Mouse (Mus musculus) testis, adult 2 months (tissue): ENCODE measurements around the gene Klhl20. TPM values are rescaled to one million over a fixed set of nuclear protein-coding genes. Genes with fewer than 3 reads are reported as not detected.

Experiments
- H3K27ac ChIP-seq: fragments of 200-500 bp; 2 replicates; pipeline ENCODE4 v1.5.1; 2012; ENCODE audit warnings: low read depth, low read length; ENCODE audit not compliant: control insufficient read depth, insufficient read depth
- H3K27me3 ChIP-seq: fragments of 200-500 bp; 2 replicates; pipeline ENCODE4 v1.6.1; 2012; ENCODE audit warnings: mild to moderate bottlenecking, low read length, moderate library complexity; ENCODE audit not compliant: control insufficient read depth, insufficient read depth
- H3K36me3 ChIP-seq: fragments of 200-500 bp; 2 replicates; pipeline ENCODE4 v1.6.1; 2012; ENCODE audit warnings: mild to moderate bottlenecking, low read length; ENCODE audit not compliant: control insufficient read depth, insufficient read depth
- H3K4me1 ChIP-seq: fragments of 200-500 bp; 2 replicates; pipeline ENCODE4 v1.6.1; 2012; ENCODE audit warnings: low read length; ENCODE audit not compliant: control insufficient read depth, insufficient read depth
- H3K4me3 ChIP-seq: fragments of 200-500 bp; 2 replicates; pipeline ENCODE4 v1.5.1; 2012; ENCODE audit warnings: low read depth, mild to moderate bottlenecking, low read length, moderate library complexity, mixed read lengths; ENCODE audit not compliant: control insufficient read depth
- CTCF ChIP-seq: fragments of 200-500 bp; IDR thresholded peaks from 2 replicates; pipeline ENCODE4 v1.5.1; 2012; ENCODE audit warnings: low read depth, mild to moderate bottlenecking, inconsistent platforms, low read length, moderate library complexity; ENCODE audit not compliant: control insufficient read depth, insufficient read depth, insufficient replicate concordance
- POLR2A ChIP-seq: fragments of 200-500 bp; IDR thresholded peaks from 2 replicates; pipeline ENCODE4 v1.6.1; 2012; ENCODE audit warnings: low read depth, mild to moderate bottlenecking, inconsistent platforms, low read length, moderate library complexity; ENCODE audit not compliant: control insufficient read depth
- polyA plus RNA-seq: library from polyadenylated mRNA; depleted of rRNA; stranded (reverse); fragments of >200 nt; gene quantifications from 2 replicates; pipeline ENCODE4 v1.2.3, GENCODE M21; 2012

The Klhl20 gene
- polyA plus RNA-seq, 1 experiment, result 6.1 TPM

DNA sequence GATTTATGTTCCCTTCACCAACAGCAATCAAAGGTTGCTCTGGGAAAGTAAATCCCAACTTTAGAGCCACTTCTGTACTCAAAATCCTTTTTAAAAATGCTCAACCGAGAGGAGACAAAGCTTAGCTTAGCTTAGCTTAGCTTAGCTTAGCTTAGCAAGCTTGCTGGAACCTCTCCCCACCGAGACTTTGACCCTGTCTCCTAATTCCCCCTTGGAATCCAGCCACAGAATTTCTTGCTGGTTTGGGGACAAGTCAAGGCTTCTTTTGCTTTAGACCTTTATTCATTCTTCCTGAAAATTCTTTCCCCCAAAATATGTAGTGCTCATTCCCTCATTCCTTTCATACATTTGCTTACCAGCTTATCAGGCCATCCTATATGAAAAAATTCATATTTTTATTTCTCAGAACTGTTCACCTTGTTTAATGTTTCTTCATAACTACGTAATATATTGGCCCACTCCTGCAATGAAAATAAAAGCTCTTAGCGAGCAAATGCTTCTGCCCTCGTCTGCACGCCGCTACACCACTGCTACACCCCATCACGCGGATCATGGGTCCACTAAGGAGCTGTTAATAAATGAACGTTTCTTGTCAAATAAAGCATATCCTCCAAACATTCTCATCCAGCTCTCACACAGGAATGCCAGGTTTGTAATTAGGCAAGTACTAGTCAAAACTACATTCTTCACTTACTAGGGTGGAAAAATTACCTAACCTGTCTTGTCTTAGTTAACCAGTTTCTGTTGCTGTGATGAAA lies 8.5 kb downstream of the Klhl20 start:
- H3K27ac ChIP-seq, result no peak overlapping the region
- no peaks in the 10 kb centered on the region for H3K36me3 ChIP-seq
- no peak for TF ChIP-seq POLR2A
- TF ChIP-seq CTCF, result no peak
- H3K27me3 ChIP-seq, result no peaks in the 10 kb centered on the region
- no peaks in the 10 kb centered on the region for H3K4me1 ChIP-seq
- no peak overlapping the region for H3K4me3 ChIP-seq

DNA sequence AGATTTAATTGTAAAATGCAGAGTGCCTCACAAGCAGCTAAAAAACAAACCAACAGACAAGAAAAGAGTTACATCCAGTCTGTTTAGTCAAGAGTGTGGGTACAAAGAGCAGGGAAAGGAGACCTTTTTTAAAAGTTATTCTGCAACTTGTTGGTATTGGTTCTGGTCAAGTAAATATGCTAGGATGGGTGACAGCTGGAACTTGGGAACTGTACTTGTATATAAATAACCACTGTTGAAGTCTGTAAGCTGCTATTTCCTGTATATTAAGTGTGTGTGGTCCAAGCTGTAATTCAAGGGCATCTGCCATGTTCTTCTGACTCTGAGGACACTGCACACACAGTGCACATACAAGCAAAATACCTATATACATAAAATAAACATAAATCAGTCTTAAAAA lies 16.7 kb downstream of the Klhl20 start:
- Histone ChIP-seq H3K4me3 (no peak overlapping the region), H3K27ac (no peak overlapping the region), H3K36me3 (no peaks in the 10 kb centered on the region), H3K4me1 (no peaks in the 10 kb centered on the region), H3K27me3 (no peaks in the 10 kb centered on the region)
- no peak for TF ChIP-seq POLR2A
- TF ChIP-seq CTCF, result no peak

DNA sequence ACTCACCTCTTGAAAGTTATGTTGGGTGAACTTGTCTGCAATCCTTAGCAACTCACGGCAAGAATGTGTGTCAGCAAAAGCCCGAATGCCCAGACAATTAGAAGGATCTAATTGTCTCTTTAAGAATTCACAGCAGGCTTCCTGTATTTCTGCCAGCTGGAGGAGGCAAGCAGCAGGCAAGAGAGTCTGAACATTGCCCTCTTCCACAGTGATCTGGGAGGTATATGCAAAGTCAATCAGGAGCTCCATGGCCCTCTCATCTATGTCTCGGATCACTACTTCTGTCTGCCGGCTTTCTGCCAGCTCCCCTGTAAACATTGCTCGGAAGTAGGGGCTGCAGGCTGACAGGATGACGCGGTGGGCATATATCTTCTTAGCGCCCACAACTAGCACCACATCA lies 22.1 kb downstream of the Klhl20 start:
- no peak overlapping the region for H3K27ac ChIP-seq
- no peaks in the 10 kb centered on the region; the same call in 1 of the 2 replicates for H3K36me3 ChIP-seq
- H3K27me3 ChIP-seq, result no peaks in the 10 kb centered on the region
- no peak overlapping the region for H3K4me3 ChIP-seq
- no peak for TF ChIP-seq POLR2A
- TF ChIP-seq CTCF, result no peak
- H3K4me1 ChIP-seq, result no peaks in the 10 kb centered on the region

DNA sequence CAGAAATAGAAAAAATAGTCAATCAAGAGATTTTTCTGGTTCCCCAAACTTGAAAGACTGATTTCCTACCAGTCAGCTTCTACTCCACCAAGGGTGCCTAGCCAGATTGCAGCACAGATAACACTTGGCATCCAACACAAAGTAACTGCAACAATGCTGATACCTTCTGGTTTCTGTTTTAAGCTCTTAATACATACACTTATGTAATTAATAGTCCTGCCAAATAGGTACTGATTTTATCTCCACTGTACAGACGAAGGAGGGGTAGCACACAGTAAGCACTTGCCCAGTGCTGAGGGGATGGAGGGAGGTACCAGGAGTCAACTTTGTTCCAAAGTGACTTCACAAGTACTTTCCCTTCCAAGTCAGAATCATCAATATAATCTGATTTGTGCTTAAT lies 27.5 kb downstream of the Klhl20 start:
- TF ChIP-seq POLR2A, result no peak
- TF ChIP-seq CTCF, result no peak
- Histone ChIP-seq H3K36me3 (no peaks in the 10 kb centered on the region; the same call in 1 of the 2 replicates), H3K27ac (no peak overlapping the region), H3K4me1 (no peaks in the 10 kb centered on the region), H3K27me3 (no peaks in the 10 kb centered on the region), H3K4me3 (no peak overlapping the region)

DNA sequence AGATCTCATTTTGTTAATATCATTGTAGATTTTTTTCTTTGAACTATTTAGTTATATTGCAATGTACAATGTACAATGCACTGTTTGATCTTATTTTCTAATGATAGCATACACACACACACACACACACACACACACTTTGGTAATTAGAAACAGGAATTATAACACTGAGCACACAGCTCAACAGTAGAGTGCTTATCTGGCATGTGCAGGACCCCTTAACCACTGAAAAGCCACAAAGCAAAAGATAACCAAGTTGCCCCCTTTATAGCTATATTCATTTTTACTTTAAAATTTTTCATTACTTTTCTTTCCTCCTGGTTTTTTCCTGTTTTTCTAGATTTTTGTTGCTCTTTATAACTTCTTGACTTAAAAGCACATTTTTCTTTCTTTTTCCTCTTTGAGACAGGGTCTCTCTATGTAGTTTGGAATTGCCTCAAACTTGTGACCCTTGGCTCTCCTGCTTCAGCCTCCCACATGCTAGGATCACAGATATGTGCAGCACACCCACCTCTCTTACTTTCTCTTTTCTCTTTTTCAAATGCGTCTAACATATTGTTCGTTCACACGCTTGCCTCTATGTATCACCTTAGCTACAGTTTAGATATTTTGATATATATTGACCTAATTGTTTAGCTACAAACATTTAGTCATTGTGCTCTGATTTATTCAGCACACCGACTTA lies 31.4 kb downstream of the Klhl20 start:
- TF ChIP-seq CTCF, result no peak
- no peak for TF ChIP-seq POLR2A
- no peaks in the 10 kb centered on the region; the same call in 1 of the 2 replicates for H3K36me3 ChIP-seq
- H3K27ac ChIP-seq, result no peak overlapping the region
- no peaks in the 10 kb centered on the region for H3K27me3 ChIP-seq
- H3K4me1 ChIP-seq, result no peaks in the 10 kb centered on the region
- H3K4me3 ChIP-seq, result no peak overlapping the region

DNA sequence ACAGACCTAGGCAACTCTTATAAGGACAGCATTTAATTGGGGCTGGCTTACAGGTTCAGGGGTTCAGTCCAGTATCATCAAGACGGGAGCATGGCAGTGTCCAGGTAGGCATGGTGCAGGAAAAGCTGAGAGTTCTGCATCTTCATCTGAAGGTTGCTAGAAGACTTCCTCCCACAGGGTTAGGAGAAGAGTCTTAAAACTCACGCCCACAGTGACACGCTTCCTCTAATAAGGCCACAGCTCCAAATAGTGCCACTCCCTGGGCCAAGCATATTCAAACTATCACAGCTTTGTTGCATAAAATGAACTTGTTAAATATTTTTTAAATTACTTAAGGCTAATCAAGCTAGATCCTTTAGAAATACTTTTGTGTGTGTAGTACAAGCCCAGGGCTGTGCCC lies 54.1 kb downstream of the Klhl20 start:
- no peaks in the 10 kb centered on the region for H3K27me3 ChIP-seq
- H3K27ac ChIP-seq, result no peak overlapping the region
- no peaks in the 10 kb centered on the region for H3K4me1 ChIP-seq
- no peak for TF ChIP-seq CTCF
- no peak for TF ChIP-seq POLR2A
- H3K4me3 ChIP-seq, result no peak overlapping the region
- no peaks in the 10 kb centered on the region; the same call in 1 of the 2 replicates for H3K36me3 ChIP-seq

DNA sequence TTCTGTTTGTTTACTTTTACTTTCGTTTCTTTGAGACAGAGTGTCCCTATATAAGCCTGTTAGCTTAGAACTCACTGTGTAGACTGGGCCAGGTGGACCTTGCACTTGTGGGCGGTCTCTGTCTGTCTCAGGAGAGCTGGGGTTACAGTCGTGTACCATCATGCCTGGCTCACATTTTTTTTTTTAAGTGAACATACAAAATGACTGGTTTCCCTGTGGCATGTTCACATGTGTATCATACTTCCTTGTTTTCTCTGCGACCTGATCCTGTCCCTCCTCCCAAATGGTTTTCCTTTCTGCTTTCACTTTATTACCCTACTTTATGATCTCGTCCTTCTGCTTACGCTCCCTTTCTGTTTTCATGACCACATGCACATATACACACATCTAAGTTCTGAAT lies 55.1 kb downstream of the Klhl20 start:
- H3K36me3 ChIP-seq, result no peaks in the 10 kb centered on the region; the same call in 1 of the 2 replicates
- H3K27me3 ChIP-seq, result no peaks in the 10 kb centered on the region
- H3K27ac ChIP-seq, result no peak overlapping the region
- H3K4me3 ChIP-seq, result no peak overlapping the region
- TF ChIP-seq CTCF, result no peak
- TF ChIP-seq POLR2A, result no peak
- H3K4me1 ChIP-seq, result no peaks in the 10 kb centered on the region; the same call in 1 of the 2 replicates
